Mouse (Mus musculus) left cerebral cortex, postnatal 14 days (tissue): ENCODE measurements around the gene Anks1b. TPM values are rescaled to one million over a fixed set of nuclear protein-coding genes. Genes with fewer than 3 reads are reported as not detected.
A peak's percentile ranks its signal among the peaks of the same experiment; 100 is the strongest.

Experiments used
- DNase-seq, 2 experiments: peaks; one replicate each; pipeline ENCODE4 v3.0.0; 2021 to 2022; ENCODE audit warnings: low spot score in 2 of 2, mixed read lengths in 1 of 2
- intact Hi-C: fragments of 180-260 bp; cut with DNase I; formaldehyde crosslinking; loops from one replicate; pipeline ENCODE4 v1.15.1; 2025
- total RNA-seq, 2 experiments: library from RNA; stranded (reverse); gene quantifications; 2 replicates each; pipeline ENCODE4 v1.2.3; 2021

Gene Anks1b
- total RNA-seq, 2 experiments from 2014 or later: 452 to 460 TPM

DNA sequence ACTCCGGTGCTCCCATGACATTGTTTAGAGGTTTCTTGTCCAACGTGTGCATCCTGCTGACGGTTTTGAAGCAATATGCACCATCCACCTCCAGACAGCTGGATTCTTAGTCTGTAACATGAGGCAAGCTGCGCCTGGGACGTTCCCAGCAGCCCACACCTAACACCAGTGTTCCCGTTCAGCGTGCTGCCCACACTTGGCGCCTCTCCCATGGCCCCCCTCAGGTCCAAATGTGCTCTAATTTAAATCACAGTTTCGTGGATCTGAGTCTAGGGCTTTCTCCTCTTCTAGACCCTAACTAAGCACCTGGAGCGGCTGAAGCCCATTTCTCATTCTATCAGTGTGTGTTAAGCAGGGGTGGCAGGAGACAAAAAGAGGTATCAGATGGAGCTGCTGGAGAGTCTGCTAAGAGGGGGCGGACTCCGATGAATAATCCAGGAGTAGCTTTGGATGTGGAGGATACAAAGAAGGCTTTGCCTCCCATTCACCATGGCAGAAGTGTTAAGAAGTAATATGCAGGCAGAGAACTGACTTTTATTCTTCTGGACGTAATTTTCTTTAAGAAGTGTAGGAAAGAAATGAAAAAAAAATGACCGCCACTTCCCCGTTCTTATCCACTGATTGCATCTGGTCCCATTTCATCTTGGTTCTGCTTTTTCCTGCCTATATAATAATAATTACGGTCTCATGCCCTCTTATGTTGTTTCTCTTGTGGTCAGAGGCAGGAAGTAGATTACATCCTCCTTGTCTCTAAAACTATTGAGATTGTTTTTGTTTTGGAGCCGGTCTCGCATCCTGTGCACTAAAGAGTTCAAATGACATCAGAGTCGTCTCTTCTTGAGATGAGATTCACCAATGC is 986.6 kb downstream of the Anks1b start:
- peak; percentile 73 to 88 for DNase-seq
- intact Hi-C loops: no loop called here

- intact Hi-C loops: no loop called here
- DNase-seq: no peak
Observed at GRCm38 (mm10) chr10:90863881-90864598, 990.7 kb downstream of the Anks1b start.

DNA sequence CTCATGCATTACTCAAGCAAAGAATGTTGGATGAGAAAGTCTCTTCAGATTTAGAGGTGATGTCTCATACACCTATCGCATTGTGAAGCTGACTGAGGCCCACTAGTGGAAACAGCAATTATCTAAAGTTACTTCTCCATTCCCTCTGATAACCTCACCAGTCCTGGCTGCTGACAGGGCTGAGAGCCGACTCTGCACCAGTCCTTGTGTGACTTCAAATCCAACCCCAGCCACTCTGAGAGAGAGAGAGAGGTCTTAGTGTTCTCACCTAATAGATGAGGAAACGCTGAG is 991.2 kb downstream of the Anks1b start:
- intact Hi-C loops: no loop called here
- no peak for DNase-seq

DNA sequence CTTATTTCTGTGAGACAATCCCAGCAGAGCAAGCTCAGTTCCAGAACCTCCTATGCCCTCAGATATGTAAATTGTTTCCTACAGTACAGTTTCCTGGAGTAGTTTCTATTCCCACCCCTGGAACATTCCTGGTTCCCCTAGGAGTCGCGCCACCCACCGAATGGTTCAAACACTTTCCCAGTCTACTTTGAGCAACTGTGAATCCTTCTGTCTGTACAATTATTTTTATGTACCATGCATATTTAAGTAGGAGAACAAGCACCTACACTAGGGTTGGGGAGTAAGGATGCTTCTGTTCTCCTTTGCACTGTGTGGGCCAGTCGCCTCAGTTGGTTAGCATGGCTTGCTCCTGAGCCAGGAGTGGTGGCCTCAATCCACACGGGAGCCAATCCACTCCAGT is 999.9 kb downstream of the Anks1b start:
- peak; percentile 49 to 64 for DNase-seq
- intact Hi-C loops: no loop called here

- intact Hi-C loops: no loop called here
- no peak for DNase-seq
Observed at GRCm38 (mm10) chr10:90874166-90874565, 1000.9 kb downstream of the Anks1b start.

GRCm38 (mm10) chr10:90880854-90881560 is 1007.7 kb downstream of the Anks1b start:
- DNase-seq: no peak
- intact Hi-C loops: no loop called here

DNA sequence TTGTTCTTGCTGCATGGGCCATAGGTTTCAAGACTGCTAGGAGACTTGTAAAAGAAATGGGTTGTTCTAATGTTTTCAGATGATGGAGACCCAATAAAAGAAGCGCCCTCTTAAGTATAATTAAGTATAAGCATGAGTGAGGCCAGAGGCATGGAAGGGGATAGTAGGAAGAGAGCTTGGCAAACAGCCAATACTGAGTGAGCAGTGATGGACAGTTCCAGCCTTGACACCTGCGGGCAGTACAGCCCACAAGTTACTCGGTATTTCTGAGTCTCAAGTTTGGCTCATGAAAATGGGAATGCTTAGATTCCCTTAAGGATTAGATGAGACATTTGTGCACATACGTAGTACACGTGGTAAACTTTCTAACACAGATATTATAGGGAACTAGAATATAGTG is 1016.3 kb downstream of the Anks1b start:
- DNase-seq: no peak
- intact Hi-C loops: no loop called here

DNA sequence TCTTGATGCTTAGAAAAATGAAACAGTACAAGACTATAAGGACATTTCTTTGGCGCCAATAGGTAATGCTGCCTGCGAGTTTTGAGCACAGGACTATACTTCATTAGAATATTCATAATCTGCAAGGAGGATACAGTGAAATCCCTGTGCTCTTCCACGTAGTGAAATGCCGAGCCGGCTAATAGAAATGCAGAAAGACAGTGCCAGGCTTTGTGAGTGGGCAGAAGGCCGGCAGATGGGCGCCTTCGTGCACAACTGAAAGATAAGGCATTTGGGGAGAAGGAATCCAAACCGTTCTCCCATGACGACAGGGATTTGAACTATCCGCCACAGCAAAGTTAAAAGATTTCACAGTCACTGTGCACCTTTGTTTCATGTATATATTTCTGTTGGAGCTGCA is 1019.4 kb downstream of the Anks1b start:
- peak; percentile 66 to 72 for DNase-seq
- intact Hi-C loops: no loop called here

DNA sequence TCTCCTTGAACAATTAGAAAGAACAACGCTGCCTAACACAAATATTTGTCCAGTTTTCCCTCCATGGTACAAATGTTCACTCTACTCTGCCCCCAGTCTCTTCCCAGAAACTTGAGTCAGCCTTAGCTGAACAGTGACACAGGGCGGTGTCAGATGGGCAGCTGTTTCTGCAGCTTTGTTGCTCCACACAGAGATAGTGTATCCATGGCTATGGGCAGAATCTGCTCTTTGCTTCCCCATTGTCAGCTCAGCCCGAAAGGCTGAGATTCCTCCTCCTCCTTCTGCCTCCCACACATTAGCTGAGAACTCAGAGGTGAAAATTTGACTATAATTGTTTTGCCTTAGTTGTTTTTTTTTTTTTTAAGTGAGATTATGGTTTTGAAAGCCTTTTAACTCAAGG is 1024.6 kb downstream of the Anks1b start:
- no peak for DNase-seq
- intact Hi-C loops: no loop called here

DNA sequence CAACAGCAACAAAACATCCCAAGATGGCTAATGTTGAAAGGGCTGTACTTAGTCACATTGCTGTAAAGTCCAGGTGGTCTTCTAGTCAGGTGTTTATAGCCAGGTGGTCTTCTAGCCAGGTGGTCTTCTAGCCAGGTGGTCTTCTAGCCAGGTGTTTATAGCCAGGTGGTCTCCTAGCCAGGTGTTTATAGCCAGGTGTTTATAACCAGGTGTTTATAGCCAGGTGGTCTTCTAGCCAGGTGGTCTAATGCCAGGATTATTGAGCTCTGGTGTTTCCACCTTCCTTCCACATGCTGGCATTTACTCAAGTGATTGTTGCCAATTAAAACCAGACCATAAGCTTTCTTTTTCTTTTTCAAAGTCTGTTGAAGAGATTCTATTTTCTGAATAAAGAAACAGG is 1030.9 kb downstream of the Anks1b start:
- DNase-seq: no peak
- intact Hi-C loops: loop anchor here (10.0 kb wide), 1 partner anchor 131 kb away; no protein-coding TSS in a partner anchor

GRCm38 (mm10) chr10:90907381-90907780 is 1034.1 kb downstream of the Anks1b start:
- intact Hi-C loops: loop anchor here (10.0 kb wide), 1 partner anchor 127 kb away; no protein-coding TSS in a partner anchor
- DNase-seq: no peak

GRCm38 (mm10) chr10:90923476-90923875 is 1050.2 kb downstream of the Anks1b start:
- intact Hi-C loops: no loop called here
- DNase-seq: no peak

DNA sequence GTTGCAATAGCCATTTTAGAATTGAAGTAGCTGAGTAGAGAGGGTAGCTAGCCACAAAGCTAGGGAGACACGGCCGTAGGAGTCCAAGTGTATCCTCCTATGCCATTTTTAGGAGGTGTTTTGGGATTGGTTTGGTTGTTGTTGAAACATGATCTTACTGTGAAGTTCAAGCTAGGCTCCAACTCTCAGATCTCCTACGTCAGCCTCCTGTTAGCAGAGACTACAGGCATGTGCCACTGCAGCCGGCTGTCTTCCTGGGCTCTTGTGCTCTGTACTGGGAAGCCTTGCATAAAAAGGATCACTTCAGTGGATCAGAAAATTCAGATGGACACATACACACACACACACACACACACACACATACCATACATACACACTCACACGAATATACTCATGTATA is 1059.8 kb downstream of the Anks1b start:
- DNase-seq: no peak
- intact Hi-C loops: no loop called here

DNA sequence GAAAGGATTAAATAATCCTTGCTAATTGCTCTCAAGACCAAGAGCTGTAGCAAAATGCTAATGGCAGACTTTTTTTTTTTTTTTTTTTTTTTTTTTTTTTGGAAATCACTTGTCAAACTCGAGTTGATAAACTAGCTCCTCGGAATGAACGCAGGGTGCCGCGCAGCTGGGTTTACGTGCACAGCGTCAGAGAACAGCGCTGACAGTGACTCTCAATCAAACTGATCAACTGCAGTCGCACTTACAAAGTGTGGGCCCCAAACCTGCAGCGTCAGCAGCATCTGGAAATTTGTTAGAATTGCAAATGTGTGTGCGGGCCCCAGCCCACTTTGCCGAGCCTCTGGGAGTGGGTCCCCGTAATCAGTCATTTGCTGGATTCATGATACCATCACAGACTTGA is 1061.4 kb downstream of the Anks1b start:
- DNase-seq: no peak
- intact Hi-C loops: no loop called here

- no peak for DNase-seq
- intact Hi-C loops: no loop called here
Observed at GRCm38 (mm10) chr10:90937721-90938460, 1064.6 kb downstream of the Anks1b start.

GRCm38 (mm10) chr10:90940521-90941520 is 1067.5 kb downstream of the Anks1b start:
- intact Hi-C loops: no loop called here
- peak; percentile 61 to 74 for DNase-seq

DNA sequence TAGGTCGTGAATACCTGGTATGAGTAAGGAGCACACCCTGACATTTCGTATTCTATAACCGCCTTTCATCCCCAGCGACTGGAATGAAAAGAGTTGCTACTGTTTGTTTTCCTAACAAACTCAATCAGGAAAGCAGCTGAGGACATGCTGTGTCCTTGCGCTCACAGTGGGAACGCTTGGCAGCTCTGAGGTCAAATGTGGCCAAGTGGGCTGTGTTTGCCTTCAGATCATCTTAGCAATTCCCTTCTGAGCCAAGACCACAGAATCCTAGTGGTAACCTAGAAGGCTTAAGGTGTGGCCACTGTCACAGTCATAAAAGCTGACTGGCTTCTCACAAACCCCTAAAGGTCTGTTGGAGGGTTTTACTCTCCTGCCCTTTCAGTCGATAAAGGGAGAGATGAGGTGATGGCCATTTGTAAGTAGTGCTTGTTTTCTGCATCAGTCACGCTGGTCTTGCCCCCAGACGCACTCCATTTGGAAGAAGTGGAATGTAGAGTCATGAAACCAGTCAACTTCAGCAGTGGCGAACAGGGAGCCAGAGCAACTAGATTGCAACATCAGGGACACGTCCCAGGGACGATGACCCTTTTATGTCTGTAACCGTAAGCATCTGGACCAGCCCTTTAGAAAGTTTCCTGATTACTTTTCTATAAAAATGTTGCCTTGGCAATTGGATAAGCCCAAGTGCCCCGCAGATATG is 1068.8 kb downstream of the Anks1b start:
- intact Hi-C loops: no loop called here
- no peak for DNase-seq

GRCm38 (mm10) chr10:90947043-90947442 is 1073.7 kb downstream of the Anks1b start:
- intact Hi-C loops: no loop called here
- no peak for DNase-seq
